Mouse (Mus musculus) limb, embryonic 11.5 days (tissue): Measurements from ENCODE around the gene Ltbp1. TPM values are rescaled to one million over a fixed set of nuclear protein-coding genes. Genes with fewer than 3 reads are reported as not detected.

Experiments used
- ATAC-seq: fragments of 200-750 bp; cut with Nextera tagmentation; 2 replicates; pipeline ENCODE4 v1.8.0; 2017; ENCODE audit warnings: low read depth; ENCODE audit not compliant: insufficient number of reproducible peaks, low FRiP score, low TSS enrichment
- DNase-seq: peaks from one replicate; pipeline ENCODE4 v3.0.0-alpha.2; 2015; ENCODE audit warnings: low spot score
- H3K27ac ChIP-seq: fragments of 300-500 bp; sonication (generic); replicated peaks from 2 replicates; pipeline ENCODE4 v1.5.1; 2014; ENCODE audit warnings: low read depth, mild to moderate bottlenecking, low read length
- H3K27me3 ChIP-seq: fragments of 300-500 bp; sonication (generic); 2 replicates; pipeline ENCODE4 v1.6.1; 2014; ENCODE audit warnings: mild to moderate bottlenecking, low read length, mixed read lengths; ENCODE audit not compliant: control insufficient read depth, insufficient read depth
- H3K36me3 ChIP-seq: fragments of 300-500 bp; sonication (generic); 2 replicates; pipeline ENCODE4 v1.6.1; 2014; ENCODE audit warnings: mild to moderate bottlenecking, low read length, moderate library complexity, mixed read lengths; ENCODE audit not compliant: control insufficient read depth, insufficient read depth
- H3K4me1 ChIP-seq: fragments of 300-500 bp; sonication (generic); 2 replicates; pipeline ENCODE4 v1.6.1; 2014; ENCODE audit warnings: low read length, mixed read lengths; ENCODE audit not compliant: control insufficient read depth, insufficient read depth
- H3K4me2 ChIP-seq: fragments of 300-500 bp; sonication (generic); 2 replicates; pipeline ENCODE4 v1.6.1; 2014; ENCODE audit warnings: low read depth, mild to moderate bottlenecking, moderate library complexity; ENCODE audit not compliant: severe bottlenecking
- H3K4me3 ChIP-seq: fragments of 300-500 bp; sonication (generic); 2 replicates; pipeline ENCODE4 v1.5.1; 2014; ENCODE audit warnings: low read depth, low read length
- H3K9ac ChIP-seq: fragments of 300-500 bp; sonication (generic); 2 replicates; pipeline ENCODE4 v1.6.1; 2014; ENCODE audit warnings: mild to moderate bottlenecking, low read length
- H3K9me3 ChIP-seq: fragments of 300-500 bp; sonication (generic); 2 replicates; pipeline ENCODE4 v1.6.1; 2016; ENCODE audit warnings: low read length; ENCODE audit not compliant: control insufficient read depth
- WGBS: fragments of 180-500 bp; shearing (Covaris S2); extraction: QIAGEN DNeasy Blood & Tissue Kit; methylation state at CpG from one replicate; pipeline ENCODE4 v1.1.7; 2014; 5-methylcytosine and 5-hydroxymethylcytosine counted together
- polyA plus RNA-seq: library from polyadenylated mRNA; unstranded; fragments of >200 nt; fragmentation: Nextera tagmentation; extraction: Ambion mirVana; gene quantifications from 2 replicates; pipeline ENCODE4 v1.2.1, GENCODE M21; 2014

The Ltbp1 gene
- polyA plus RNA-seq, 1 experiment from 2014 or later: 29.8 TPM

GRCm38 (mm10) chr17:75434152-75434551, 428.8 kb downstream of the Ltbp1 start:
- H3K4me2 ChIP-seq: no peak overlapping the region
- WGBS: 82% methylated on average over 2 of the region's 2 CpGs
- H3K4me3 ChIP-seq: no peak overlapping the region
- H3K27ac ChIP-seq: no peak overlapping the region
- H3K36me3 ChIP-seq: no peaks in the 10 kb centered on the region
- H3K9me3 ChIP-seq: no peaks in the 10 kb centered on the region
- H3K4me1 ChIP-seq: no peaks in the 10 kb centered on the region
- H3K9ac ChIP-seq: no peak overlapping the region
- ATAC-seq: no peak
- no peak for DNase-seq
- H3K27me3 ChIP-seq: no peaks in the 10 kb centered on the region

DNA sequence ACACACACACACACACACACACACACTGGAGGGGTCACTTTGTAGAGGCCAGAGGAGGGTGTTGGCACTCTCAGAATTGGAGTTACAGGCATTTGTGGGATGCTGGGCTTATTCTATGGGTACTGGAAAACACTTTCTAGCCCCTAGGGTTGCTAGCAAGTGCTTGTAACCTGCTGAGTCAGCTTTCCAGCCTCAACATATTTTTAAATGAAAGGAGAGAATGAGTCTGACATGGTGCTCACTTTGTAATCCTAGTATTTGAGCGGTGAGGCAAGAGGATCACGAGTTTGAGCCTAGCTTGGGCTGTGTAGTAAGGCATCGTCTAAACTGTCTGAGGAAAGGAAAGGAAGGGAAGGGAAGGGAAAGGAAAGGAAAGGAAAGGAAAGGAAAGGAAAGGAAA, 429.5 kb downstream of the Ltbp1 start:
- no peaks in the 10 kb centered on the region for H3K36me3 ChIP-seq
- no peaks in the 10 kb centered on the region for H3K4me1 ChIP-seq
- H3K9ac ChIP-seq: no peak overlapping the region
- H3K27ac ChIP-seq: no peak overlapping the region
- H3K4me2 ChIP-seq: no peak overlapping the region
- ATAC-seq (no peak), DNase-seq (no peak)
- no peak overlapping the region for H3K4me3 ChIP-seq
- WGBS: 84% methylated on average over 3 of the region's 3 CpGs
- H3K9me3 ChIP-seq: no peaks in the 10 kb centered on the region
- no peaks in the 10 kb centered on the region for H3K27me3 ChIP-seq

GRCm38 (mm10) chr17:75435599-75435998, 430.2 kb downstream of the Ltbp1 start, which contains the start of gene Rasgrp3:
Gene Rasgrp3 (plus strand): TSS chr17:75435896.
- no peak within 1 kb of the TSS for H3K4me3 ChIP-seq
- WGBS: 48% methylated on average over 6 of the region's 6 CpGs
- ATAC-seq (no peak), DNase-seq (no peak)
- H3K27me3 ChIP-seq: no peaks in the 10 kb centered on the region
- H3K27ac ChIP-seq: no peak within 1 kb of the TSS
- H3K4me1 ChIP-seq: no peaks in the 10 kb centered on the region
- H3K9ac ChIP-seq: no peak within 1 kb of the TSS
- H3K4me2 ChIP-seq: no peak within 1 kb of the TSS
- H3K36me3 ChIP-seq: no peaks in the 10 kb centered on the region
- no peaks in the 10 kb centered on the region for H3K9me3 ChIP-seq

DNA sequence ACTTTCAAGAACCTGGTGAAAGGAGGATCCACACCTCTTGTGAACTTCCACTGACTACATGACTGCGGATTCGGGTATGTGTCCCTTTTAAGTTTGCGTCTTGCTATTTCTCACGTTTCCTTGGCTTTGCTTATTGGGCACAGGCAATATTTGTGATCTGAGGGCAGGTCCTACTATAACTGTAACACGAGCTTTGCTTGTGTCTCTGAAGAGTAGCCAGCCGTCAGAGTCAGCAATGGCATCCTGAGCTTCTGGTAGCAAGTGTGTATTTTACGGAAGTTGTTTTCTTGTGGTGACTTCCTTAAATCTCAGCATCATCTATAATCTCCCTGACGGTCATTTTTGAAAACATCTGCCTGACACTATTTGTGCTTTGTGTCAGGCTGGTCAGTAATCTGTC, 430.7 kb downstream of the Ltbp1 start:
- Histone ChIP-seq H3K4me3 (no peak overlapping the region), H3K9ac (no peak overlapping the region), H3K4me2 (no peak overlapping the region), H3K9me3 (no peaks in the 10 kb centered on the region), H3K27me3 (no peaks in the 10 kb centered on the region), H3K27ac (no peak overlapping the region), H3K36me3 (no peaks in the 10 kb centered on the region), H3K4me1 (no peaks in the 10 kb centered on the region)
- ATAC-seq: no peak
- 72% methylated on average over 8 of the region's 8 CpGs for WGBS
- no peak for DNase-seq

DNA sequence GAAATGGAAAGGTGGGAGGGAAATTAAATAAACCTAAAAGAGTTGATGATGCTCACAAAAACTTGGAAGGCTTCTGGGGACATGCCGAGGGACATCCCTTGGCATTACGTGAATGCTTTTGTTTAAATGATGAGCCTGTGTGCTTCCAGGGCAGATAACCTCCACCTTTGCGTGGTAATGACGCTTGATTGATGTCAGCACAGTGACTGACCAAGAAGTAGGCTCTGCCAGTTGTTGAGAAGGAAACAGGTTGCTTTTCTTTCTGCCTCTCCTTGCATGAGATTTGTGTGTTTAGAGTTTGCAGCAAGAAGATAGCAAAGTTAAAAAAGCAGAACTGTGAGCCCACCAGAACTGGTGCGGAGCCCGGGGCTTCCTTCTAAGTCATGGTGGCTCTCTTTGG, 431.5 kb downstream of the Ltbp1 start:
- ATAC-seq (no peak), DNase-seq (no peak)
- Histone ChIP-seq H3K9ac (no peak overlapping the region), H3K27me3 (no peaks in the 10 kb centered on the region), H3K4me1 (no peaks in the 10 kb centered on the region), H3K9me3 (no peaks in the 10 kb centered on the region), H3K4me3 (no peak overlapping the region), H3K27ac (no peak overlapping the region), H3K36me3 (no peaks in the 10 kb centered on the region), H3K4me2 (no peak overlapping the region)
- 80% methylated on average over 6 of the region's 6 CpGs for WGBS

- H3K36me3 ChIP-seq: no peaks in the 10 kb centered on the region
- no peak overlapping the region for H3K9ac ChIP-seq
- H3K27ac ChIP-seq: no peak overlapping the region
- ATAC-seq: no peak
- 81% methylated on average over 11 of the region's 11 CpGs for WGBS
- H3K4me2 ChIP-seq: no peak overlapping the region
- H3K9me3 ChIP-seq: no peaks in the 10 kb centered on the region
- H3K4me3 ChIP-seq: no peak overlapping the region
- H3K27me3 ChIP-seq: no peaks in the 10 kb centered on the region
- no peaks in the 10 kb centered on the region for H3K4me1 ChIP-seq
- DNase-seq: no peak
Measured at GRCm38 (mm10) chr17:75437239-75437750, 431.9 kb downstream of the Ltbp1 start.

GRCm38 (mm10) chr17:75438162-75438561, 432.8 kb downstream of the Ltbp1 start:
- H3K36me3 ChIP-seq: no peaks in the 10 kb centered on the region
- H3K4me3 ChIP-seq: no peak overlapping the region
- H3K27me3 ChIP-seq: no peaks in the 10 kb centered on the region
- H3K4me2 ChIP-seq: no peak overlapping the region
- H3K4me1 ChIP-seq: no peaks in the 10 kb centered on the region
- H3K9ac ChIP-seq: no peak overlapping the region
- ATAC-seq: no peak
- no peaks in the 10 kb centered on the region for H3K9me3 ChIP-seq
- WGBS: 68% methylated on average over 5 of the region's 5 CpGs
- no peak for DNase-seq
- no peak overlapping the region for H3K27ac ChIP-seq

DNA sequence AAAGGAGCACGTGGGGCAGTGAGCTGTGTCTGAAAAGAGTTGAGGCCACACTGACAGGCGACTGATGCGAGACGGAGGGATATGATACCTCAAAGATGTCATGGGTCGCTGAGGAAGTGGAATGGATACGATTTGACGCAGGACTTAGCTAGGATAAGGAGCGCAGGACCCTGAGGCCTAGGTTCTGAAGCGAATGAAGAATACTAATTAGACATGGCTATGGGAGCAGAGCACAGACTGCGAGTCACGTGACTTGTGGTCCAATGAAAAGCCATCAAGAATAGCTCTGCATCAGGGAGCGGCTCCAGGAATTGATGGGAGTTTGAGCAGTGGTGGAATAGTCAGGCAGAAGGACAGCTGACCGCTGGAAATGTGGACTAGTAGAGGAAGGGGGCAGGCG, 433.7 kb downstream of the Ltbp1 start:
- Histone ChIP-seq H3K27ac (no peak overlapping the region), H3K4me1 (no peaks in the 10 kb centered on the region), H3K36me3 (no peaks in the 10 kb centered on the region), H3K9me3 (no peaks in the 10 kb centered on the region), H3K4me3 (no peak overlapping the region), H3K4me2 (no peak overlapping the region), H3K27me3 (no peaks in the 10 kb centered on the region), H3K9ac (no peak overlapping the region)
- 92% methylated on average over 14 of the region's 14 CpGs for WGBS
- DNase-seq: no peak
- ATAC-seq: no peak

- Histone ChIP-seq H3K27ac (no peak overlapping the region), H3K27me3 (no peaks in the 10 kb centered on the region), H3K9me3 (no peaks in the 10 kb centered on the region), H3K36me3 (no peaks in the 10 kb centered on the region), H3K9ac (no peak overlapping the region), H3K4me2 (no peak overlapping the region), H3K4me1 (no peaks in the 10 kb centered on the region), H3K4me3 (no peak overlapping the region)
- no peak for DNase-seq
- ATAC-seq: no peak
- 63% methylated on average over 7 of the region's 7 CpGs for WGBS
Measured at GRCm38 (mm10) chr17:75440619-75441018, 435.3 kb downstream of the Ltbp1 start.
